In genomic region chr11:5715630-5716105, GRCm38 (mm10) we compare ENCODE assay signal across 8 mouse cellular contexts. TPM values are rescaled to one million over a fixed set of nuclear protein-coding genes. Genes with fewer than 3 reads are reported as not detected.
DNase-seq lines count a peak whose midpoint lies in the region; ATAC-seq and TF ChIP-seq lines count a peak whose summit lies in the region.

Gene Mrps24, minus strand, starts transcription at chr11:5715680.

- WGBS in lung, embryonic 14.5 days: 79% methylated on average over 14 of the region's 14 CpGs
- WGBS in large intestine, adult 2 months: 87% methylated on average over 14 of the region's 14 CpGs
- WGBS in midbrain, embryonic 11.5 days: 88% methylated on average over 14 of the region's 14 CpGs

- H3K4me3 ChIP-seq in lung, embryonic 14.5 days (ENCODE audit: low read depth, low read length): no peak within 1 kb of the TSS
- no peak within 1 kb of the TSS for H3K4me3 ChIP-seq in brown adipose tissue, adult 24 weeks (ENCODE audit: insufficient read depth, low read depth, low read length)
- no peak within 1 kb of the TSS for H3K4me3 ChIP-seq in midbrain, embryonic 11.5 days (ENCODE audit: low read depth, low read length)

- H3K36me3 ChIP-seq in lung, embryonic 14.5 days (ENCODE audit: insufficient read depth): peaks cover 44% of the 10 kb centered on the region
- no peaks in the 10 kb centered on the region; the same call in 1 of the 2 replicates for H3K36me3 ChIP-seq in midbrain, embryonic 11.5 days (ENCODE audit: control insufficient read depth, insufficient read depth, low read length)

- no peaks in the 10 kb centered on the region for H3K27me3 ChIP-seq in lung, embryonic 14.5 days (ENCODE audit: insufficient read depth, low read length)
- no peaks in the 10 kb centered on the region for H3K27me3 ChIP-seq in midbrain, embryonic 11.5 days (ENCODE audit: control insufficient read depth, insufficient read depth, low read length)

- H3K4me1 ChIP-seq in lung, embryonic 14.5 days (ENCODE audit: insufficient read depth): no peaks in the 10 kb centered on the region
- H3K4me1 ChIP-seq in brown adipose tissue, adult 24 weeks (ENCODE audit: control insufficient read depth, insufficient read depth, insufficient read length, low read length): no peaks in the 10 kb centered on the region; the same call in 1 of the 2 replicates
- H3K4me1 ChIP-seq in midbrain, embryonic 11.5 days (ENCODE audit: control insufficient read depth, insufficient read depth, low read length): no peaks in the 10 kb centered on the region

- H3K9me3 ChIP-seq in lung, embryonic 14.5 days (ENCODE audit: low read depth, low read length): no peaks in the 10 kb centered on the region
- no peaks in the 10 kb centered on the region for H3K9me3 ChIP-seq in midbrain, embryonic 11.5 days (ENCODE audit: control insufficient read depth, low read length)

- H3K4me2 ChIP-seq in lung, embryonic 14.5 days: no peak within 1 kb of the TSS
- H3K4me2 ChIP-seq in midbrain, embryonic 11.5 days: no peak within 1 kb of the TSS

- H3K9ac ChIP-seq in lung, embryonic 14.5 days: no peak within 1 kb of the TSS
- H3K9ac ChIP-seq in midbrain, embryonic 11.5 days (ENCODE audit: low read length): no peak within 1 kb of the TSS

- ATAC-seq in lung, embryonic 14.5 days (ENCODE audit: insufficient read depth): no peak
- no peak for ATAC-seq in midbrain, embryonic 11.5 days (ENCODE audit: low FRiP score)

- H3K27ac ChIP-seq in lung, embryonic 14.5 days (ENCODE audit: low read depth): no peak within 1 kb of the TSS
- H3K27ac ChIP-seq in brown adipose tissue, adult 24 weeks (replicated peaks; ENCODE audit: low read depth, low read length): peak within 1 kb of the TSS; percentile 39
- no peak within 1 kb of the TSS for H3K27ac ChIP-seq in midbrain, embryonic 11.5 days (ENCODE audit: low read depth, low read length)

- DNase-seq in lung, embryonic 14.5 days: no peak
- no peak for DNase-seq in lung, postnatal 10 days
- no peak for DNase-seq in heart, adult 18-20 months
- DNase-seq in large intestine, adult 2 months (ENCODE audit: low read depth, low spot score): no peak
- DNase-seq in midbrain, embryonic 11.5 days (ENCODE audit: low spot score, missing footprints): no peak
- DNase-seq in spleen, postnatal 14 days (ENCODE audit: low spot score in 2 of 2): no peak
- DNase-seq in adipocyte (ENCODE audit: low spot score): no peak

- no peak for TF ChIP-seq CTCF in lung, embryonic 14.5 days (IDR thresholded peaks at IDR 0.05; ENCODE audit: low read depth)

RNA-seq across cellular contexts. Expression of gene Mrps24, which starts in this region (rescaled TPM):
- 193 and 208 TPM in 2 replicates for polyA plus RNA-seq in lung, embryonic 14.5 days (2014; fragmentation: Nextera tagmentation; extraction: Ambion mirVana)
- 191 and 238 TPM in 2 replicates for polyA plus RNA-seq in brown adipose tissue, adult 24 weeks (2012; ENCODE audit: insufficient read depth, insufficient read length, missing spikeins)
- 100 to 1,000 TPM; 152 to 158 TPM for total RNA-seq in heart, adult 18-20 months (2021)
- 150 and 188 TPM in 2 replicates for polyA plus RNA-seq in large intestine, adult 2 months (2012; rRNA removed)
- 161 and 164 TPM in 2 replicates for polyA plus RNA-seq in midbrain, embryonic 11.5 days (2014; fragmentation: Nextera tagmentation; extraction: Ambion mirVana)
